Mouse (Mus musculus): ENCODE data around the gene Tpcn2. TPM values are rescaled to one million over a fixed set of nuclear protein-coding genes. Genes with fewer than 3 reads are reported as not detected.

The Tpcn2 gene
- polyA plus RNA-seq, 1 experiment, result 22.1 TPM

GRCm38 (mm10) chr7:145211680-145212659 lies 71.8 kb downstream of the Tpcn2 start:
- TF ChIP-seq CTCF (IDR thresholded peaks at IDR 0.05; ENCODE audit: borderline replicate concordance, insufficient read depth, low read length) (no peak), POLR2A (IDR thresholded peaks at IDR 0.05; ENCODE audit: low read depth, low read length) (no peak)
- H3K4me3 ChIP-seq (ENCODE audit: insufficient read depth, low read length), result no peak overlapping the region
- 0 out of 2 replicates have a peak, but pooled peaks cover 3% of the 10 kb centered on the region for H3K4me1 ChIP-seq (ENCODE audit: control insufficient read depth, insufficient read depth, low read length)
- peak overlapping the region; percentile 76 for H3K27ac ChIP-seq (ENCODE audit: insufficient read depth, low read length)

DNA sequence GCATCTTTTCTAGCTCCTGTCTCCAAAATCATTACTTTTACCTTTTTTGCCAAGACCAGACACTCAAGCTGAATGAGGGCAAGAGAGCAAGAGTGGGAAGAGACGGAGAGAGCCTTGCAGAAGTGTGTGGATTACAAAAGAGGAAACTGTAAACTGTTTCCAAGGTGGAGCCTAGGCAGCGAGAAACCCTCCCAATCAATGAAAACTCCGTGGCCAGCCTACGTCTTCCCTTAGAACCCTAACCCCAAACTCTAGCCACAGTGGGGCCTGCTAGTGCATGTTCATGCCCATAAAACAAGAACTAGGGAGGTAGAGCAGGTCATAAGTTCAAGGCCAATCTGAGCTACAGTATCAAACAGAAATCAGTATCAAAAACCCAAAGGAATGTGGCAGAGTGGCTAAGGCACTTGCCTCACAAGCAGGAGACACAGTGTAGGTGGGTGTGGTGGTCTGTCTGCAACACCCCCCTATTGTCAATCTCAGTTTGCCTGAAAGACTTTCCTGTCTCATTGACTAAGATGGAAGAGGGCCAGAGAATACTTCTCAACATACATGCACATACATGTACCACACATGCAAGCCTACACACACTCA lies 73.2 kb downstream of the Tpcn2 start:
- peaks cover 10% of the 10 kb centered on the region; the same call in 1 of the 2 replicates for H3K4me1 ChIP-seq (ENCODE audit: control insufficient read depth, insufficient read depth, low read length)
- no peak overlapping the region for H3K4me3 ChIP-seq (ENCODE audit: insufficient read depth, low read length)
- no peak overlapping the region for H3K27ac ChIP-seq (ENCODE audit: insufficient read depth, low read length)
- TF ChIP-seq POLR2A (IDR thresholded peaks at IDR 0.05; ENCODE audit: low read depth, low read length), result no peak
- no peak for TF ChIP-seq CTCF (IDR thresholded peaks at IDR 0.05; ENCODE audit: borderline replicate concordance, insufficient read depth, low read length)

DNA sequence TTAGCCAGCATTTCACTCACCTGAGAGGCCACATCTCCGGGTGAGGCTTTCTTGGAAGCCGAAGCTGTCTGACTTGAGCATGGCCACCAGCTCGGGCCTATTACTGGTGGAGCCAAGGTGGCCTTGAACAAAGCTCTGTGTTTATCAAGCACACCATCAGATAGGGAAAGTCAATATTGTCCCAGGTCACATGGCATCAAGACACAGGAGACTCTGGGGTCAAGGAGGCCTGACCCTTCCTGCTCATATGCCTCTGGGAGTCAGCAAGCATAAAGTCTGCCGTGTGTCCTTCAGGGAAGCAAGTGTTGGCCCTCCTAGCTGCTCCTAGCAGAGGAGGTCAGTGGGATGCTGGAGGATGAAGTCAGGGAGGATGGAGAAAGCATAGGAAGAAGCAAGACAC lies 75.8 kb downstream of the Tpcn2 start, which contains the start of gene 1810010D01Rik:
Gene 1810010D01Rik, minus strand, starts transcription at position 114 of the 400 bp plus-strand sequence.
- TF ChIP-seq POLR2A (IDR thresholded peaks at IDR 0.05; ENCODE audit: low read depth, low read length) (no peak), CTCF (IDR thresholded peaks at IDR 0.05; ENCODE audit: borderline replicate concordance, insufficient read depth, low read length) (no peak)
- Histone ChIP-seq H3K4me3 (ENCODE audit: insufficient read depth, low read length) (no peak within 1 kb of the TSS), H3K4me1 (ENCODE audit: control insufficient read depth, insufficient read depth, low read length) (peaks cover 10% of the 10 kb centered on the region; the same call in 1 of the 2 replicates), H3K27ac (ENCODE audit: insufficient read depth, low read length) (no peak within 1 kb of the TSS)

DNA sequence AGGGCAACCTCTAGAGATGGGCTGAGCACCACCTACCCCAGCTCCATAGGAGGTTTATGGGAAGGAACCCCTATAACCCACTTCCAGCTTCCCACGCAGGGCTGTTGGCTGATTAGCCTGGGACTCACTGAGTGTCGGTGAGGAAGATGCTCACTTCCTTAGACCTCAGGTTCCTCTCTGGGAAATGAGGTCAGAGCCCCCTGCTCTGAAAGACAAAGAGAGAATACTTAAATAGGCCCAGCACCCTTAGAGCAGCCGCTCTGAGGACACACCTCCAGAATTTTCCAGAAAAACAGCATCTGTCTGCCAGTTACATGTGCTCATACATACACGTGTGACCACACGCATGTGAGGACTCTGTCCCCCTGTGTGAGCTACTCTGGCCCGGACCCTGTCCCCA lies 77.0 kb downstream of the Tpcn2 start:
- Histone ChIP-seq H3K4me1 (ENCODE audit: control insufficient read depth, insufficient read depth, low read length) (peaks cover 8% of the 10 kb centered on the region; the same call in 1 of the 2 replicates), H3K4me3 (ENCODE audit: insufficient read depth, low read length) (no peak overlapping the region), H3K27ac (ENCODE audit: insufficient read depth, low read length) (peak overlapping the region; percentile 62; the same call in 1 of the 2 replicates)
- TF ChIP-seq POLR2A (IDR thresholded peaks at IDR 0.05; ENCODE audit: low read depth, low read length) (no peak), CTCF (IDR thresholded peaks at IDR 0.05; ENCODE audit: borderline replicate concordance, insufficient read depth, low read length) (no peak)

GRCm38 (mm10) chr7:145206056-145206610 lies 77.7 kb downstream of the Tpcn2 start:
- H3K27ac ChIP-seq (ENCODE audit: insufficient read depth, low read length), result peak overlapping the region; percentile 62
- no peak overlapping the region for H3K4me3 ChIP-seq (ENCODE audit: insufficient read depth, low read length)
- peaks cover 8% of the 10 kb centered on the region; the same call in 1 of the 2 replicates for H3K4me1 ChIP-seq (ENCODE audit: control insufficient read depth, insufficient read depth, low read length)
- TF ChIP-seq CTCF (IDR thresholded peaks at IDR 0.05; ENCODE audit: borderline replicate concordance, insufficient read depth, low read length), result no peak
- TF ChIP-seq POLR2A (IDR thresholded peaks at IDR 0.05; ENCODE audit: low read depth, low read length), result no peak

DNA sequence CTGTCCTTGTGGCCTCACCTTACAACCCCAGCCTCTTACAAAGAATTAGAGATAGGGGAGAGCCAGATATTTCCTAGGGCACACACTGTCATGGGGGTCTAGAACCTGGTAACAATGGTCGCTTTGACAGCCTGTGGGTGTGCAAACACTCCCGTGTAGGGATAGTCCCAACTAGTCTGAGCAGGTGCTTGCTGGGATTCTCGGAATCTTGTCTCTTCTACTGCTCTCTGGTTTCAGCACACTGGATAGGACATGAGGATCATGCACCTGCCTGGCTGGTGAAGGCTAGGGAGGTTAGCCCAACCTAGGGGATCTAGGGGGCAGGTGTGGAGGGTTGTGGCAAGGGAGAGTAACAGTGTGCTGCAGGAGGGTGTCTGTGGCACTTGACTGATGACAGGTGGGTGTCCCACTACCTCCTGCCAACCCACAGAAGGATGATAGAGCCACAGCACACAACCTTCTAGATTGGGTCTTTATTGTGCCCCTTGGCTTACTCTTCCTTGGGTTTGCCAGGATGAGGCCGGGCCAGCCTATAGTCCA lies 78.4 kb downstream of the Tpcn2 start:
- no peak for TF ChIP-seq POLR2A (IDR thresholded peaks at IDR 0.05; ENCODE audit: low read depth, low read length)
- no peak for TF ChIP-seq CTCF (IDR thresholded peaks at IDR 0.05; ENCODE audit: borderline replicate concordance, insufficient read depth, low read length)
- Histone ChIP-seq H3K27ac (ENCODE audit: insufficient read depth, low read length) (no peak overlapping the region), H3K4me3 (ENCODE audit: insufficient read depth, low read length) (no peak overlapping the region), H3K4me1 (ENCODE audit: control insufficient read depth, insufficient read depth, low read length) (peaks cover 8% of the 10 kb centered on the region; the same call in 1 of the 2 replicates)

DNA sequence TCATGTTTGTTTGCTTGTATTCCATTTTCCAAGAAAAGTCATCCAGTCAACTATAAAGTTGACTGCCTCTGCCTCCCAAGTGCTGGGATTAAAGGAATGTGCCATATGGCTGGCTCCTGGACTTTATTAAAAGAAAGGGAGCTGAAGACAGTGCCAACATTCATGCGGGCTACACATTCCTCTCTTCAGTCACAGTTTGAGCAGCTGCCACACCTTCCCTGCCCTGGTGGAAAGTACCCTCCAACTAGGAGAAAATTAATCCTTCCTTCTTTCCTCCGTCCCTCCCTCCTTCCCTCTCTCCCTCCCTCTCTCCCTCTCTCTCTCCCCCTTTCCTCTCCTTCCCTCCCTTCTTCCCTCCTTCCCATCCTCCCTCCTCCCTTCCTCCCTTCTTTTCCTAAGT lies 84.1 kb downstream of the Tpcn2 start:
- no peak overlapping the region for H3K4me3 ChIP-seq (ENCODE audit: insufficient read depth, low read length)
- no peak for TF ChIP-seq CTCF (IDR thresholded peaks at IDR 0.05; ENCODE audit: borderline replicate concordance, insufficient read depth, low read length)
- no peak for TF ChIP-seq POLR2A (IDR thresholded peaks at IDR 0.05; ENCODE audit: low read depth, low read length)
- H3K27ac ChIP-seq (ENCODE audit: insufficient read depth, low read length), result peak overlapping the region; percentile 64
- H3K4me1 ChIP-seq (ENCODE audit: control insufficient read depth, insufficient read depth, low read length), result peaks cover 33% of the 10 kb centered on the region

DNA sequence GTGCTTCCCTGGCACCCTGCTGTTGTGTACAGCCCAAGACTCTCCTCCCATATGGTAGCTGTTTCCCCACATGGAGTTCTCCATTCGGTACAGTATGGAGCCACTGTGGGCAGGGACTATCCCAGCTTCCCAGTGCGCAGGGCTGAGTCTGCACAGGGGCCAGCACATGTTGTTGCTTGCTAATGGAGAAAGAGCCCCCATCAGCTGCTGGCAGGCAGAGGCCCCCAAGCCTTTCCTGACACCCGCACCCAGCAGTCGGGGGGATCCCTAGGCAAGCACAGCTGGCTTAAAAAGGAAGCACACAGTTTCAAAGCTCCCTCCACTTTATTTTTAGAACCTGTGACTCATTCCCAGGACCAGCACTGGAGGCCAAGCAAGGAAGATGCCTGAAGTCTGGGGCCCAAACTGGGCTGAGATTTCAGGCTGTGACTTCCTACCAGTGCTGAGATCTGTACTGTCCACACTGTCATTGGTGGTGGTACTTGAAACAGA lies 85.5 kb downstream of the Tpcn2 start:
- no peak overlapping the region for H3K4me3 ChIP-seq (ENCODE audit: insufficient read depth, low read length)
- H3K4me1 ChIP-seq (ENCODE audit: control insufficient read depth, insufficient read depth, low read length), result peaks cover 39% of the 10 kb centered on the region
- TF ChIP-seq CTCF (IDR thresholded peaks at IDR 0.05; ENCODE audit: borderline replicate concordance, insufficient read depth, low read length), result no peak
- no peak for TF ChIP-seq POLR2A (IDR thresholded peaks at IDR 0.05; ENCODE audit: low read depth, low read length)
- peak overlapping the region; percentile 61 for H3K27ac ChIP-seq (ENCODE audit: insufficient read depth, low read length)

- Histone ChIP-seq H3K27ac (ENCODE audit: insufficient read depth, low read length) (peak overlapping the region; percentile 61), H3K4me3 (ENCODE audit: insufficient read depth, low read length) (no peak overlapping the region), H3K4me1 (ENCODE audit: control insufficient read depth, insufficient read depth, low read length) (peaks cover 39% of the 10 kb centered on the region)
- TF ChIP-seq POLR2A (IDR thresholded peaks at IDR 0.05; ENCODE audit: low read depth, low read length) (no peak), CTCF (IDR thresholded peaks at IDR 0.05; ENCODE audit: borderline replicate concordance, insufficient read depth, low read length) (no peak)
These were observed 86.1 kb downstream of the Tpcn2 start for GRCm38 (mm10) chr7:145197711-145198110.

All from embryonic fibroblast, embryonic 13.5 days (primary cell).